Mouse (Mus musculus) ES-E14 (cell line): Measurements from ENCODE around the gene Ppp2r3a.

Source experiments
- CHD2 ChIP-seq: IDR thresholded peaks from 2 replicates; pipeline ENCODE4 v1.6.1; 2014; ENCODE audit warnings: mild to moderate bottlenecking, low read depth, low read length, inconsistent platforms
- HCFC1 ChIP-seq: IDR thresholded peaks from 2 replicates; pipeline ENCODE4 v1.6.1; 2012; ENCODE audit warnings: low read length, inconsistent platforms, borderline replicate concordance; ENCODE audit not compliant: insufficient read depth
- ZNF384 ChIP-seq: IDR thresholded peaks from 2 replicates; pipeline ENCODE4 v1.6.1; 2012; ENCODE audit warnings: low read depth, low read length, inconsistent platforms

DNA sequence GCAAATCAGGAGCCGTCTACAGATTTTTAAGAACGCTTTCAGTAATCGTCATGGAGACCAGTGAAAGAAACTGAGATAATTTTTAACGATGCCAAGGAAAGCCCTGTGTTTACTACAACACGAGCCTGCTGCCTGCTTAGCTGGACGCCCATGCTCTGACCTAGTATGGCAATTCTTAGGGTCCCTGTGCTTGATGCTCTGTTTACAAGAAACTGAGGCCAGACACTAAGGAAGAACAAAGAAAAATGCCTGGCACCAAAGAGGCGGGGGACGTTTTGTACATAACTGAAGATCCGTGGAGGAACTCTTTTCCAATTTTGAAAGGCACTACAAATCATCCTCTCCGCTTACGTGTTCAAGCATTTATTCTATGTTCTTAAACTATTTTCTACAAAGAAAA is 1.1 kb downstream of the Ppp2r3a start:
- TF ChIP-seq CHD2 (no peak), ZNF384 (no peak), HCFC1 (no peak)
